Mouse (Mus musculus) intestine, postnatal 0 days (tissue): ENCODE data around the gene Depdc1b. TPM values are rescaled to one million over a fixed set of nuclear protein-coding genes. Genes with fewer than 3 reads are reported as not detected.

Experiments
- ATAC-seq: fragments of 200-750 bp; cut with Nextera tagmentation; 2 replicates; pipeline ENCODE4 v1.8.0; 2017; ENCODE audit warnings: mild to moderate bottlenecking, moderate TSS enrichment, moderate library complexity
- H3K27ac ChIP-seq: fragments of 300-500 bp; sonication (generic); 2 replicates; pipeline ENCODE4 v1.5.1; 2014; ENCODE audit warnings: mild to moderate bottlenecking, low read depth, low read length, moderate library complexity
- H3K27me3 ChIP-seq: fragments of 300-500 bp; sonication (generic); replicated peaks from 2 replicates; pipeline ENCODE4 v1.6.1; 2014; ENCODE audit warnings: low read length, mixed read lengths; ENCODE audit not compliant: control insufficient read depth, insufficient read depth
- H3K36me3 ChIP-seq: fragments of 300-500 bp; sonication (generic); 2 replicates; pipeline ENCODE4 v1.6.1; 2014; ENCODE audit warnings: mild to moderate bottlenecking, moderate library complexity; ENCODE audit not compliant: control insufficient read depth, insufficient read depth
- H3K4me1 ChIP-seq: fragments of 300-500 bp; sonication (generic); replicated peaks from 2 replicates; pipeline ENCODE4 v1.6.1; 2014; ENCODE audit warnings: antibody characterized with exemption, low read length, mixed read lengths; ENCODE audit not compliant: control insufficient read depth, insufficient read depth
- H3K4me2 ChIP-seq: fragments of 300-500 bp; sonication (generic); replicated peaks from 2 replicates; pipeline ENCODE4 v1.6.1; 2014; ENCODE audit warnings: low read depth, mild to moderate bottlenecking, moderate library complexity
- H3K4me3 ChIP-seq: fragments of 300-500 bp; sonication (generic); 2 replicates; pipeline ENCODE4 v1.5.1; 2014; ENCODE audit warnings: low read depth, low read length
- H3K9ac ChIP-seq: fragments of 300-500 bp; sonication (generic); 2 replicates; pipeline ENCODE4 v1.6.1; 2014; ENCODE audit warnings: mild to moderate bottlenecking, low read depth, low read length
- H3K9me3 ChIP-seq: fragments of 300-500 bp; sonication (generic); 2 replicates; pipeline ENCODE4 v1.6.1; 2016; ENCODE audit warnings: mixed run types; ENCODE audit not compliant: control insufficient read depth
- CTCF ChIP-seq: sonication (generic); IDR thresholded peaks from 2 replicates; pipeline ENCODE4 v1.5.1; 2016; ENCODE audit warnings: low read depth, mild to moderate bottlenecking, control low read depth, antibody characterized with exemption, moderate library complexity
- WGBS: fragments of 180-500 bp; shearing (Covaris S2); extraction: QIAGEN DNeasy Blood & Tissue Kit; methylation state at CpG from one replicate; pipeline ENCODE4 v1.1.7; 2014; 5-methylcytosine and 5-hydroxymethylcytosine counted together
- polyA plus RNA-seq: library from polyadenylated mRNA; unstranded; fragments of >200 nt; fragmentation: Nextera tagmentation; extraction: Ambion mirVana; gene quantifications from 2 replicates; pipeline ENCODE4 v1.2.1, GENCODE M21; 2015

Depdc1b gene
- 1.3 and 1.6 TPM in 2 replicates for polyA plus RNA-seq

DNA sequence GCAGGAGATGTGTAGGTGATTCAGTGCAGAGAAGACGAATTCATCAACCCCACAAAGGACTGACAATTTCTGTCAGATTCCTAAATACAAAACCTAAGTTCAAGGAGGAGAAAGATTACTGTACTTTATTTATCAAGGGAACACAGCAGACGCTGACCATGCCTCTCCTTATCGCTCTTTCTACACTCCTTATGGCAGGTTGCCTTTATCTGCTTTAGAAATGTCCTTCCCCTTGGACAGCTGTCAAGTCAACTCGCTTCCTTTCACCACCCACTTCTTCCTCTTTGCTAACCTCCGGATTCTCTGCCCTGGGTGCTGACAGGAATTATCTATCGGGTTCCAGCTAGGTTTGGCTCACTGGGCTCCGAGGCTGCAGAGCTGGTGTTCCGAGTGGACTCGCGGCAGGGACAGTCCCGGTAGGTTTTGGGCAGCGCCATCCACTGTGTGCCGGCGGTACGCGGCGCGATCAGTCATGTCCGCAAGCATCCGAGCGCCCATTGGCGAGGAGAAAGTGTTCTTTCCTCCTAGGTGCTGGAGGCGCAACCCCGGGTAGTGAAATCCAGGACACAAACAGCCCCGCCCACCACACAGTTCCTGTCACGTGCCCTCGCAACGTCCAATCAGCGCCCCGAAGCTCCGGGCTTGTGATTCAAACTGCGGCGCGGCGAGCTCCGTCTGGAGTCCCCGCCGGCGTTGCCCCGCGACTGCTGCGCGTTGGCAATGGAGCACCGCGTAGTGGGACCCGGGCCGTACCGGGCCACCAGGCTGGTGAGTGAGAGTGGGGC, at the start of gene Depdc1b:
Gene Depdc1b, plus strand, starts transcription at position 631 of the 785 bp plus-strand sequence.
- no peaks in the 10 kb centered on the region for H3K27me3 ChIP-seq
- H3K4me1 ChIP-seq: no peaks in the 10 kb centered on the region
- H3K4me3 ChIP-seq: peak within 1 kb of the TSS; percentile 78
- no peaks in the 10 kb centered on the region for H3K9me3 ChIP-seq
- no peaks in the 10 kb centered on the region for H3K36me3 ChIP-seq
- H3K9ac ChIP-seq: peak within 1 kb of the TSS; percentile 48
- peak within 1 kb of the TSS; percentile 41; the same call in 1 of the 2 replicates for H3K27ac ChIP-seq
- under 1% methylated on average over 48 of the region's 48 CpGs for WGBS
- H3K4me2 ChIP-seq: peak within 1 kb of the TSS; percentile 99
- ATAC-seq: peak; percentile 97
- TF ChIP-seq CTCF: peak; percentile 27

DNA sequence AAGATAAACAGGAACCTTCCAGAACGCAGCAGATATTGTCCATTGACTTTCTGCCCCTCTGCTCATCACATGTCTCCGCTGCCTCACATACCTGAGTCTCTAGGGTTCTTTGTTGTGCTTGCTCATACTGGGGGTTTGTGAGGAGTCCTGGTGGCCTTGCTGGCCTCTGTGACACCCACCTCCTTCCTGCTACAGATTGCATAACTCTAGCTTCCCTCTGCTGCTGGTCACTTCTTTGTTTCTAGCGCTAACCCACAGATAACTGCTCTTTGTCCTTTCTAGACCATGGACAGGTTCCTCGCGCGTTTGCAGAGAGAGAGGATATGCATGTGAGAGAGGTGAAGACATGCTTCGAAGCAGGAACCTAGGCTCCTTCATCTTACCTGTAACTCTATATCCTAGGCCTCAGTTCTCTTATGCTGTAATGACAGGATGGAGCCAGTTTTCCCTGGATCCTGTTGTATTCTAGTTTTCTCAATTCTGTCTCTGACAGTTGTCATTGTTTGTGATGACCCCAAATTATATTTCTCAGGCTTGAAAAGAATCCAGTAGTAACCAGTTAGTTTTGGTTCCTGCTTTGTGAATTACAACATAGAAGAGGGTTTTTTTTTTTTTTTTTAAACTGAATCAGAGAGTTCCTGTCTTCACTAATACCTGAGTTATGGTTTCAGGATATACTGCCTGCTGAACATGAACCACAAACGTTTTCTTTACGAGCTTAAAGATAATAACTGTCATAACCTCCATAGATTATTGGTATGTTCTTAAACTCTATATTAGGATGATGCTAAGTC, 48.1 kb upstream of the Depdc1b start:
- Histone ChIP-seq H3K4me3 (no peak overlapping the region), H3K4me1 (0 out of 2 replicates have a peak, but pooled peaks cover 3% of the 10 kb centered on the region), H3K27me3 (no peaks in the 10 kb centered on the region), H3K9me3 (no peaks in the 10 kb centered on the region), H3K4me2 (no peak overlapping the region), H3K9ac (no peak overlapping the region), H3K27ac (no peak overlapping the region), H3K36me3 (no peaks in the 10 kb centered on the region)
- WGBS: 54% methylated on average over 9 of the region's 9 CpGs
- no peak for ATAC-seq
- no peak for TF ChIP-seq CTCF

DNA sequence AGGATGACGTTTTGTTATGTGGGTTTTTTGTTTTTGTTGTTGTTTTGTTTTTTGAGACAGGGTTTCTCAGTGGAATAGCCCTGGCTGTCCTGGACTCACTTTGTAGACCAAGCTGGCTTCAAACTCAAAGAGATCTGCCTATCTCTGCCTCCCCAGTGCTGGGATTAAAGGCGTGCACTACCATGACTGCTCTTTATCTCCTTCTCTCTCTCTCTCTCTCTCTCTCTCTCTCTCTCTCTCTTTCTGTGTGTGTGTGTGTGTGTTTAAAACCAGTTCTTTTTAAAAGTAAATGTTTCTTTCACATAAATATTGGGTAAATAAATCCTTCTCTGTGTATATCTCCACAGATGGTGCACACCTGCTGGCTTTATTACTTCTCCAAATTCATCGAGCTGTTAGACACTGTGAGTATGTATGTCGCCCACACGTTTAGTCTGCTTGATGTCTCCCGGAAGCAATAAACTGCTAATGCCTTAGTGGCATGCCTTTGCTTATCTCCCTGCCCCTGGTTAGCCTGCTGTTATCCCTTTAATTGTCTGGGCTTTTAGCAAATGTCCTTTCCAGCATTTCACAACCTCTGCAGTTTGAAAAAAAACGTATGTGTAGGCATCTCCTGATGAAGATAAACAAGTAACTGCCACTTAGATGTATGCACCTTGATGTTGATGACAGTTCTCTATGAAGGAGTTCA, 44.5 kb upstream of the Depdc1b start:
- Histone ChIP-seq H3K27ac (no peak overlapping the region), H3K9me3 (no peaks in the 10 kb centered on the region), H3K4me1 (0 out of 2 replicates have a peak, but pooled peaks cover 3% of the 10 kb centered on the region), H3K4me2 (no peak overlapping the region), H3K36me3 (no peaks in the 10 kb centered on the region), H3K27me3 (no peaks in the 10 kb centered on the region), H3K9ac (no peak overlapping the region), H3K4me3 (no peak overlapping the region)
- WGBS: 21% methylated on average over 7 of the region's 7 CpGs
- peak; percentile 76; the same call in 1 of the 2 replicates for ATAC-seq
- TF ChIP-seq CTCF: no peak

DNA sequence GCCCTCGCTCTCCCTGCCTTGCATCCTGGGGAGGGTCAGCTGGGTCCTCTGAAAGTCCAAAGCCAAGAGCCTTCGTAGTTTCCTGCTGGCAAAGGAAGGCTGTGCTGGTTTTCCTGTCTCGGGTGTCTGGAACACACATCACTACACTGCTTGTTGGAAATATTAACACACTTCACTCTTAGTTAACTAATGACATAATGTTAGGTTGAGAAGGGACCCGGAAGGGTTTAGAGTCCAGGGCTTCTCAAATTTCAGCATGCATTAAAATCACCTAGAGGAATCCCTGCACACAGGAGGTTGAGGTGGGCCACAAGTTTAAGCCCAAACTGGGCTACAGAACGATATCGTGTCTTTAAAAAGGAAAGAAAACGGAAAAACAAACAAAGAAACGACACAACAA, 43.8 kb upstream of the Depdc1b start:
- no peak for TF ChIP-seq CTCF
- H3K27ac ChIP-seq: no peak overlapping the region

DNA sequence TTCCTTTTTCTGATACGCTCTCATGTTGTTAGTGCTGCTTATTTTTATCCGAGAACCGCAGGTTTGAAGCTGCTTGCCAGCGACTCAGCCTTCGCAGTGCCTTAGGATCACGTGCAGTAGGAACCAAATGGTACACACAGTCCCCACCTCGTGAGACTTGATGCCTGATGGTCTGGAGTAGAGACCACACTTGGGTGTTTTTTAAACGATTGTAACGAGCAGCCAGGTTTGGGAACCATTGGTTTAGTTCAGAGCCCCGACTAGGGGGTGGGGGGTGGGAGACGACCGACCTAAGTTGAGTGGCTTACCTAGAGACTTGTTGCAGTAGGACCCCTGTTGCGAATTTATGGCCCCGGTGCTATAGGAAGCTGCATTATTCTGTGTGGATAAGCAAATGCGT, 43.1 kb upstream of the Depdc1b start:
- Histone ChIP-seq H3K4me1 (0 out of 2 replicates have a peak, but pooled peaks cover 3% of the 10 kb centered on the region), H3K27ac (no peak overlapping the region), H3K4me2 (no peak overlapping the region), H3K9me3 (no peaks in the 10 kb centered on the region), H3K4me3 (no peak overlapping the region), H3K27me3 (no peaks in the 10 kb centered on the region), H3K36me3 (no peaks in the 10 kb centered on the region), H3K9ac (no peak overlapping the region)
- no peak for TF ChIP-seq CTCF
- no peak for ATAC-seq
- 74% methylated on average over 15 of the region's 15 CpGs for WGBS

More for the DNA sequence above, 43.8 kb upstream of the Depdc1b start:
- WGBS: 62% methylated on average over 8 of the region's 8 CpGs
- ATAC-seq: no peak
- H3K4me1 ChIP-seq: 0 out of 2 replicates have a peak, but pooled peaks cover 3% of the 10 kb centered on the region
- H3K9ac ChIP-seq: no peak overlapping the region
- H3K27me3 ChIP-seq: no peaks in the 10 kb centered on the region
- H3K36me3 ChIP-seq: no peaks in the 10 kb centered on the region
- no peak overlapping the region for H3K4me2 ChIP-seq
- H3K4me3 ChIP-seq: no peak overlapping the region
- H3K9me3 ChIP-seq: no peaks in the 10 kb centered on the region
